Mouse (Mus musculus): ENCODE data around the gene Mum1.

DNA sequence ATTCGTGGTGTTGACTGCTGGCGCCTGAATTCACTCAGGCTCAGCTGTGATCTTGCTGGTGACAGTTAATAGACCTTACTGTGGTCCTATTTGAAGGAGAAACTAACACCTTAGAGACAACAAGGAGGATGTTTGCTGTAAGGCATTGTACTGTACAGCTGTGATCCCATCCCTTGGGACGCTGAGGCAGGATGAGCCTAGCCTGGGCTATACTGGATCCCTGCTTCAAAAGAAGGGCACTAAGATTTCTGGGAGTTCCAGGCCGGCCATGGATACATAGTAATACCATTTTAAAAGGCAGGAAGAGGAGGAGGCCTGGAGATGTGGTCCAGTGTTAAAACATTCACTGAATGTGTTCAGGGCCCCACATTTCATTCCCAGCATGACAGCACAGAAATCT is 24.3 kb downstream of the Mum1 start:
- TF ChIP-seq CTCF (IDR thresholded peaks at IDR 0.05; ENCODE audit: low read depth) (no peak), EP300 (optimal IDR thresholded peaks at IDR 0.05) (no peak)
